Mouse (Mus musculus) MEL (cell line): ENCODE measurements at regions not wholly inside any gene's neighbourhood (a gene's known extent, or its start where the extent isn't known, plus 50 kb on each side); places are given as distances from the start of the nearest gene placed in this dataset.

Experiments
- DNase-seq: peaks from one replicate; pipeline ENCODE4 v3.0.0; 2011; ENCODE audit warnings: low read depth, low spot score
- H3K27ac ChIP-seq: 2 replicates; pipeline ENCODE4 v1.5.1; 2012; ENCODE audit warnings: low read depth, mild to moderate bottlenecking, control low read depth, low read length, moderate library complexity; ENCODE audit not compliant: control insufficient read depth
- H3K27me3 ChIP-seq, 2 experiments: fragments of 150-350 bp in 1 of 2; sonication (generic) in 1 of 2; 2 replicates each; pipeline ENCODE4 v1.6.1; 2012; ENCODE audit warnings: low read length in 2 of 2, mild to moderate bottlenecking in 2 of 2, improper control_type of control experiment in 1 of 2, moderate library complexity in 1 of 2; ENCODE audit not compliant: insufficient read depth in 2 of 2, control insufficient read depth in 1 of 2
- H3K36me3 ChIP-seq, 2 experiments: 2 replicates each; pipeline ENCODE4 v1.6.1; 2012 to 2014; ENCODE audit warnings: low read length in 2 of 2, improper control_type of control experiment in 1 of 2, inconsistent platforms in 1 of 2, mild to moderate bottlenecking in 1 of 2; ENCODE audit not compliant: insufficient read depth in 2 of 2, control insufficient read depth in 1 of 2
- H3K4me1 ChIP-seq, 2 experiments: fragments of 150-350 bp in 1 of 2; sonication (generic) in 1 of 2; 2 replicates each; pipeline ENCODE4 v1.6.1; 2012; ENCODE audit warnings: low read length in 2 of 2, improper control_type of control experiment in 1 of 2, mild to moderate bottlenecking in 1 of 2; ENCODE audit not compliant: insufficient read depth in 2 of 2, control insufficient read depth in 1 of 2
- H3K4me3 ChIP-seq, 2 experiments: fragments of 150-350 bp in 1 of 2; sonication (generic) in 1 of 2; 2 replicates each; pipeline ENCODE4 v1.5.1; 2012; ENCODE audit warnings: low read depth in 2 of 2, low read length in 2 of 2, mild to moderate bottlenecking in 2 of 2, moderate library complexity in 2 of 2, control low read depth in 1 of 2, improper control_type of control experiment in 1 of 2; ENCODE audit not compliant: control insufficient read depth in 1 of 2, insufficient read depth in 1 of 2
- H3K79me2 ChIP-seq: 2 replicates; pipeline ENCODE4 v1.6.1; 2012; ENCODE audit warnings: mild to moderate bottlenecking, low read length, moderate library complexity; ENCODE audit not compliant: control insufficient read depth, poor library complexity, insufficient read depth
- H3K9ac ChIP-seq: 2 replicates; pipeline ENCODE4 v1.6.1; 2012; ENCODE audit warnings: low read depth, mild to moderate bottlenecking, control low read depth, low read length, moderate library complexity; ENCODE audit not compliant: control insufficient read depth, poor library complexity, severe bottlenecking
- H3K9me3 ChIP-seq: fragments of 150-350 bp; sonication (generic); replicated peaks from 2 replicates; pipeline ENCODE4 v1.6.1; 2012; ENCODE audit warnings: mild to moderate bottlenecking, low read length, improper control_type of control experiment, moderate library complexity; ENCODE audit not compliant: insufficient read depth
- CHD1 ChIP-seq: IDR thresholded peaks from 2 replicates; pipeline ENCODE4 v1.6.1; 2012; ENCODE audit warnings: low read depth, mild to moderate bottlenecking, inconsistent platforms, low read length, improper control_type of control experiment
- CHD2 ChIP-seq: IDR thresholded peaks from 2 replicates; pipeline ENCODE4 v1.6.1; 2011; ENCODE audit warnings: low read length, improper control_type of control experiment
- CTCF ChIP-seq, 3 experiments: IDR thresholded peaks in 2 of 3; conservative IDR thresholded peaks in 1 of 3; 2 replicates each; pipeline ENCODE4 v1.5.1; 2011 to 2012; ENCODE audit warnings: low read length in 3 of 3, low read depth in 2 of 3, mild to moderate bottlenecking in 2 of 3, improper control_type of control experiment in 1 of 3, inconsistent platforms in 1 of 3, mixed read lengths in 1 of 3, moderate library complexity in 1 of 3; ENCODE audit not compliant: control insufficient read depth in 1 of 3, insufficient read depth in 1 of 3, poor library complexity in 1 of 3, severe bottlenecking in 1 of 3
- E2F4 ChIP-seq: IDR thresholded peaks from 2 replicates; pipeline ENCODE4 v1.6.1; 2011; ENCODE audit warnings: low read depth, low read length, improper control_type of control experiment, borderline replicate concordance
- ELF1 ChIP-seq: IDR thresholded peaks from 2 replicates; pipeline ENCODE4 v1.6.1; 2014; ENCODE audit warnings: low read depth, mild to moderate bottlenecking, inconsistent platforms, low read length, improper control_type of control experiment, moderate library complexity
- GATA1 ChIP-seq: IDR thresholded peaks from 2 replicates; pipeline ENCODE4 v1.6.1; 2011; ENCODE audit warnings: low read depth, low read length, improper control_type of control experiment
- MAFK ChIP-seq: IDR thresholded peaks from 2 replicates; pipeline ENCODE4 v1.6.1; 2011; ENCODE audit warnings: low read depth, mild to moderate bottlenecking, low read length, improper control_type of control experiment, borderline replicate concordance
- MAZ ChIP-seq: IDR thresholded peaks from 2 replicates; pipeline ENCODE4 v1.6.1; 2012; ENCODE audit warnings: low read depth, mild to moderate bottlenecking, inconsistent platforms, low read length, improper control_type of control experiment
- MEF2A ChIP-seq: IDR thresholded peaks from 2 replicates; pipeline ENCODE4 v1.6.1; 2014; ENCODE audit warnings: low read depth, mild to moderate bottlenecking, inconsistent platforms, low read length, improper control_type of control experiment; ENCODE audit not compliant: poor library complexity, insufficient replicate concordance, severe bottlenecking; ENCODE audit errors: extremely low read depth
- MXI1 ChIP-seq: IDR thresholded peaks from 2 replicates; pipeline ENCODE4 v1.6.1; 2011; ENCODE audit warnings: mild to moderate bottlenecking, low read depth, low read length, improper control_type of control experiment
- MYB ChIP-seq: IDR thresholded peaks from 2 replicates; pipeline ENCODE4 v1.6.1; 2011; ENCODE audit warnings: mild to moderate bottlenecking, low read depth, low read length, improper control_type of control experiment
- MYC ChIP-seq: IDR thresholded peaks from 2 replicates; pipeline ENCODE4 v1.6.1; 2011; ENCODE audit warnings: low read depth, mild to moderate bottlenecking, low read length, improper control_type of control experiment, moderate library complexity
- NELFE ChIP-seq: IDR thresholded peaks from 2 replicates; pipeline ENCODE4 v1.6.1; 2011; ENCODE audit warnings: low read depth, low read length, improper control_type of control experiment
- POLR2A ChIP-seq, 2 experiments: IDR thresholded peaks; 2 replicates each; pipeline ENCODE4 v1.6.1; 2011 to 2012; ENCODE audit warnings: low read length in 2 of 2, mild to moderate bottlenecking in 2 of 2, control low read depth in 1 of 2, improper control_type of control experiment in 1 of 2, low read depth in 1 of 2, moderate library complexity in 1 of 2; ENCODE audit not compliant: control insufficient read depth in 1 of 2, insufficient read depth in 1 of 2, poor library complexity in 1 of 2
- POLR2AphosphoS2 ChIP-seq: IDR thresholded peaks from 2 replicates; pipeline ENCODE4 v1.6.1; 2011; ENCODE audit warnings: low read length, improper control_type of control experiment
- RAD21 ChIP-seq: IDR thresholded peaks from 2 replicates; pipeline ENCODE4 v1.6.1; 2011; ENCODE audit warnings: mild to moderate bottlenecking, low read depth, low read length, improper control_type of control experiment
- TCF12 ChIP-seq: IDR thresholded peaks from 2 replicates; pipeline ENCODE4 v1.6.1; 2014; ENCODE audit warnings: low read depth, mild to moderate bottlenecking, inconsistent platforms, low read length, improper control_type of control experiment, moderate library complexity
- USF2 ChIP-seq, 2 experiments: IDR thresholded peaks; 2 replicates each; pipeline ENCODE4 v1.6.1; 2011 to 2012; ENCODE audit warnings: improper control_type of control experiment in 2 of 2, low read length in 2 of 2, borderline replicate concordance in 1 of 2, inconsistent platforms in 1 of 2, low read depth in 1 of 2, mild to moderate bottlenecking in 1 of 2; ENCODE audit not compliant: insufficient read depth in 1 of 2
- ZMIZ1 ChIP-seq: IDR thresholded peaks from 2 replicates; pipeline ENCODE4 v1.6.1; 2012; ENCODE audit warnings: low read depth, mild to moderate bottlenecking, inconsistent platforms, low read length, improper control_type of control experiment, moderate library complexity
- ZNF384 ChIP-seq: IDR thresholded peaks from 2 replicates; pipeline ENCODE4 v1.6.1; 2012; ENCODE audit warnings: low read depth, mild to moderate bottlenecking, inconsistent platforms, low read length, improper control_type of control experiment

DNA sequence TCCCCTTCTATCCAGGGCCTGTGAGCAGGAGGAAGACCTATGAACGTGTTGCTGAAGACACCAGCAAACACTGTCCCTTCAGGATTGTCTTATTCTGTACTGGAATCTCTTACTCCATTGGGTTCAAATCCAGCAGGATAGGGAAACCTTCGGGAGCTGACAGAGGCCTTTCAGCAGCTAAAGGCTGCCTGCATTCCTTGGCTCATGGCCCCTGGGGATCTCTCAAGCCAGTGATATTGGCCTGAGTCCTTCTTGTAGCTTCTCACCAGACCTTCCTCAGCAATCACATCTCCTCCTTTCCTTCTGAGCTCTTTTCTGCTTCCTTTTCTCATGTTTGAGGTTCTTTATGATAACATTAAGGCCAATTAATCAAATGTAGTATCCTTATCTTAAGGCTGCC is 103.8 kb upstream of the Sh3bp4 start:
- Histone ChIP-seq H3K9ac (no peak overlapping the region), H3K27me3 (no peaks in the 10 kb centered on the region), H3K4me3 (no peak overlapping the region), H3K9me3 (no peaks in the 10 kb centered on the region), H3K36me3 (no peaks in the 10 kb centered on the region), H3K4me1 (no peaks in the 10 kb centered on the region), H3K27ac (no peak overlapping the region), H3K79me2 (no peaks in the 10 kb centered on the region)
- no peak for TF ChIP-seq CTCF (IDR thresholded peaks at IDR 0.05 in 2 of 3, conservative IDR thresholded peaks at IDR 0.05 in 1 of 3; ENCODE audit: control insufficient read depth in 1 of 3, insufficient read depth in 1 of 3, low read depth in 2 of 3, low read length in 3 of 3, poor library complexity in 1 of 3, severe bottlenecking in 1 of 3)
- no peak for TF ChIP-seq GATA1
- TF ChIP-seq MYB: no peak
- TF ChIP-seq MEF2A: no peak
- TF ChIP-seq MAFK: no peak
- TF ChIP-seq CHD2: no peak
- TF ChIP-seq MYC: no peak
- no peak for TF ChIP-seq POLR2A (IDR thresholded peaks at IDR 0.05; ENCODE audit: control insufficient read depth in 1 of 2, insufficient read depth in 1 of 2, low read depth in 1 of 2, low read length in 2 of 2, poor library complexity in 1 of 2)
- no peak for TF ChIP-seq RAD21
- no peak for TF ChIP-seq USF2 (IDR thresholded peaks at IDR 0.05; ENCODE audit: borderline replicate concordance in 1 of 2, insufficient read depth in 1 of 2, low read depth in 1 of 2, low read length in 2 of 2)
- TF ChIP-seq MAZ: no peak
- no peak for DNase-seq

DNA sequence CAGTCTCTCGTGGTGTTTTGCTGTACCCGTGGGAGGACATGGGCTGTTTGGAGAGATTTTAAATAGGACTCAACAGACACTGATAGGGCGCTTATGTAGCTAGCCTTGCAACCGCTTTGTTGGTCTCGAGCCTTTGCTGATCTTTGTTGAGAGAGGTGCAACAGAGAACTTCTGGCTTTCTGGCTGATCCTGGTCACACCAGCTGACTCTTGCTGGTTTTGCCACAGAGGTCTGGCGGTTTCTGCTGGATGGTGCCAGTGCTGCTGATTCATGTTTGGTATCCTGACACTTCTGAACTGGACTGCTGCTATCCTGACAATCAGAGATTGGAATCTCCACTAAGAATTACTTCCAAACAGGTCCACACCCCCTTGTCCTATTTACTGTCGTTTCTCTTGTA is 102.1 kb upstream of the Sh3bp4 start:
- H3K36me3 ChIP-seq: no peaks in the 10 kb centered on the region
- no peak overlapping the region for H3K27ac ChIP-seq
- no peak overlapping the region for H3K9ac ChIP-seq
- no peak overlapping the region for H3K4me3 ChIP-seq
- H3K4me1 ChIP-seq: no peaks in the 10 kb centered on the region
- no peaks in the 10 kb centered on the region for H3K9me3 ChIP-seq
- TF ChIP-seq NELFE: no peak
- TF ChIP-seq, all 39 proteins: peak for 0
- Histone ChIP-seq H3K27me3 (no peaks in the 10 kb centered on the region), H3K79me2 (no peaks in the 10 kb centered on the region)
- no peak for DNase-seq

DNA sequence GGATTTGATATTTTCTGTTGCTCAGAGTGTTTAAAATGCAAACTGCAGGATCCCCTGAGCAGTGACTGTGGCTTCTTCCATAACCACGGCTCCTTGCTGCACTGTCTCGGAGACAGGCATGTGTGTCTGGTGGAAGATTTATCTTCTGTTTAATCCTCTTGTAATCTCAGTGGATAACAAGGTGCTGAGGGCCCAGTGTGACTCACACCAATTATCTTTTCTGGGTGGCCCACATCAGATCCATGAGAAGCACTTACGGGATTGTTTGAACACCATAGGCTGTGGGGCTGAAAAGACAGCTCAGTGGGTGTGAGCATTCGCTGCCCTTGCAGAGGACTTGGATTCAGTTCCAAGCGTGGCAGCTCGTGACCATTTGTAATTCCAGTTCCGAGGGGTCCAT is 101.2 kb upstream of the Sh3bp4 start:
- Histone ChIP-seq H3K9ac (no peak overlapping the region), H3K9me3 (no peaks in the 10 kb centered on the region), H3K27me3 (no peaks in the 10 kb centered on the region), H3K36me3 (no peaks in the 10 kb centered on the region), H3K79me2 (no peaks in the 10 kb centered on the region), H3K27ac (no peak overlapping the region), H3K4me1 (no peaks in the 10 kb centered on the region), H3K4me3 (no peak overlapping the region)
- TF ChIP-seq CHD1 (no peak), MAFK (no peak), MYB (no peak), ELF1 (no peak), MYC (no peak), E2F4 (no peak), MXI1 (no peak), POLR2AphosphoS2 (no peak), TCF12 (no peak), ZNF384 (no peak), ZMIZ1 (no peak)
- no peak for DNase-seq
